Mouse (Mus musculus) testis, adult 10 weeks (tissue): ENCODE results near the gene Scgb1a1. TPM values are rescaled to one million over a fixed set of nuclear protein-coding genes. Genes with fewer than 3 reads are reported as not detected.

Source experiments
- polyA plus RNA-seq: library from polyadenylated mRNA; stranded (reverse); fragments of 350-450 nt; fragmentation: Illumina TruSeq; extraction: RNeasy Lipid Tissue Mini Kit (QIAGEN cat#74804); gene quantifications from one replicate; pipeline ENCODE4 v1.2.3, GENCODE M21; 2014; ENCODE audit warnings: low read depth, low replicate concordance

The Scgb1a1 gene
- polyA plus RNA-seq = not detected

DNA sequence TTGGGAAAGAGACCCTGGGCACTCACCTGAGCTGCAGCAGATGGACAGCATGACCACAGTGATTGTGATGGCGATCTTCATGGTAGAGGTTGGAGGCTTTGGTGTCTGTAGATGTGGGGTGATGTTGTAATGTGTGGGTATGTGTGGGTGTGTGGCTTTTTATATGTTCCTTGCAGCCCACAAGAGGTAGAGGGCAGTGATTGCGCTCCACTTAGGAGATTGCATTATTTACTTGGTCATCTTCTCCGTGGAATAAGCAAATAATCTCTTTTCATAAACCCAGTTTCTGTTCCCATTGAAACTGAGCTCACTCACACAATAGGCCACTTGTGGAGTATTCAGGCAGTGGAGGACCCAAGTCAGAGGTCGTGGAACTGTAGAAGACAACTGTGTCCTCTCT, at the start of gene Scgb1a1:
Gene Scgb1a1 (minus strand): TSS at position 138 of the 400 bp plus-strand sequence.

DNA sequence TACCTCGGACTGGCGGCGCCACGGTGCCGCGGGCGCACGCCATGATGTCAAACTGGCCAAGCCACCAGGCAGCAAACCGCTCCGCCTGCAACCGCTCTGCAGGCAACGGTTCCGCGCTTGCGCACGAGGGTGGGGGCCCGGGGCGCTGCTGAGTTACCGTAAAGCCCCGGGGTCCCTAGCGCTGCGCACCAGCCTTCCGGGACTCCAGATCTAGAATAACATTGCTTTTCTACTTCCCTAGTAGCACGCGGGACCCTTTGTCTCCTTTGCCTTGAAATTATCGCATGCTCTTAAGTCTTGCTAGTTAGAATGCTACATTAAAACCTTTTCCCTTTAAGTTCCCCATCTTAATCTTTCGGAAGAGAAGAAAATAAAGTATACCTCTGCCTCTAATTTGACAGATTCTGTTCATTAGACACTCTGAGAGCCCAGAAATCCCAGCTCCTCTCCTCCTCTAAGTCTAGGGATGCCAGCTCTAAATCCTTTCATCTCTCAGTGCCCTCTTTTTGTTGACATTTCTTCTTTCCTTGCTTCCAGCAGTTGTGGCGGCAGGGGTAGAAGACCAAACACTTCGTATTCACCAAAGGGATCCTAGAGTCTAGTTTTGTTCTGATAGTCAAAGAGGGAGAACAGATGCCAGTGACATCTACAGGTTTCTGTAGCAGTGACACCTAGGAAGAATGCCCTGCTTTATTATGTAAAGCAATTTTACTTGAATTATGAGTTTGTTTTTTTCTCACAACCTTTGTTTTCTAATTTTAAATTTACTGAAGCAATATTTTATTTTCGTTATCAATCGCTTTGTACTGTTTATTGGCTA, 48.0 kb upstream of the Scgb1a1 start, which contains the start of gene Asrgl1:
Gene Asrgl1 (minus strand): TSS at position 125 of the 820 bp plus-strand sequence.

Other genes with a start within 250 kb of the Scgb1a1 start
- gene Gng3, start 248.8 kb downstream of the Scgb1a1 start, polyA plus RNA-seq = 0.53 TPM
- gene Lrrn4cl, start 237.2 kb downstream of the Scgb1a1 start, polyA plus RNA-seq = 0.56 TPM
- gene Ubxn1, start 216.5 kb downstream of the Scgb1a1 start, polyA plus RNA-seq = 23.5 TPM
- gene Uqcc3, start 207.0 kb downstream of the Scgb1a1 start, polyA plus RNA-seq = 2.4 TPM
- gene Lbhd1, start 204.2 kb downstream of the Scgb1a1 start, polyA plus RNA-seq = 107 TPM
- gene Gm49403, start 204.0 kb downstream of the Scgb1a1 start, polyA plus RNA-seq = not detected
- 35.7 TPM for gene 1810009A15Rik, start 199.1 kb downstream of the Scgb1a1 start, polyA plus RNA-seq
- gene Gm49416, start 199.0 kb downstream of the Scgb1a1 start, polyA plus RNA-seq = not detected
- gene Ints5, start 195.0 kb downstream of the Scgb1a1 start, polyA plus RNA-seq = 0.32 TPM
- gene Ganab, start 189.9 kb downstream of the Scgb1a1 start, polyA plus RNA-seq = 30.6 TPM
- 2.5 TPM for gene B3gat3, start 167.6 kb downstream of the Scgb1a1 start, polyA plus RNA-seq
- 1.2 TPM for gene Rom1, start 158.6 kb downstream of the Scgb1a1 start, polyA plus RNA-seq
- gene Eml3, start 158.4 kb downstream of the Scgb1a1 start, polyA plus RNA-seq = 0.77 TPM
- gene Mta2, start 146.1 kb downstream of the Scgb1a1 start, polyA plus RNA-seq = 44.3 TPM
- 7.6 TPM for gene Tut1, start 134.1 kb downstream of the Scgb1a1 start, polyA plus RNA-seq
- gene Eef1g, start 120.9 kb downstream of the Scgb1a1 start, polyA plus RNA-seq = 146 TPM
- gene Ahnak, start 98.7 kb downstream of the Scgb1a1 start, polyA plus RNA-seq = 4.2 TPM
- 224 TPM for gene Asrgl1, start 47.7 kb upstream of the Scgb1a1 start, polyA plus RNA-seq